Mouse (Mus musculus): ENCODE data around the gene Tubgcp4.

DNA sequence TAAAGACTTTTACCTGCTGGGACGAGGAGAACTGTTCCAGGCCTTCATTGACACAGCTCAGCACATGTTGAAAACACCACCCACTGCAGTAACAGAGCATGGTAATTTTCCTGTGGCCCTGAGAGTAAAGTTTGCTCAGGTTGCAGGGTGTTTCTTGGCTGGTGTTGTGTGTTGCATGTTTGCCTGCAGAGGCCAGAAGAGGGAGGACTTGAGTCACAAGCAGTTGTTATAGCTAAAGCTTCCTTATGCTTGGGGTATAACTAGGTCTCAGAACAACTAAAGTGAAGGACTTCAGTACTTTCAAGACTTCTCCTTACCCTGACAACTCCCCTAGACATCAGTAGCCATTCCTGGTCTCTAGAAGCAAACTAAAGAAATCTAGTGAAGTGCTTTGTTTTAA, 18.1 kb downstream of the Tubgcp4 start:
- TF ChIP-seq TAL1 (IDR thresholded peaks at IDR 0.05; ENCODE audit: low read length) (no peak), GATA1 (IDR thresholded peaks at IDR 0.05; ENCODE audit: low read length) (no peak)
